Mouse (Mus musculus): ENCODE results near the gene Oxt. TPM values are rescaled to one million over a fixed set of nuclear protein-coding genes. Genes with fewer than 3 reads are reported as not detected.

The Oxt gene
- polyA plus RNA-seq, 1 experiment from 2014 or later, result not detected

DNA sequence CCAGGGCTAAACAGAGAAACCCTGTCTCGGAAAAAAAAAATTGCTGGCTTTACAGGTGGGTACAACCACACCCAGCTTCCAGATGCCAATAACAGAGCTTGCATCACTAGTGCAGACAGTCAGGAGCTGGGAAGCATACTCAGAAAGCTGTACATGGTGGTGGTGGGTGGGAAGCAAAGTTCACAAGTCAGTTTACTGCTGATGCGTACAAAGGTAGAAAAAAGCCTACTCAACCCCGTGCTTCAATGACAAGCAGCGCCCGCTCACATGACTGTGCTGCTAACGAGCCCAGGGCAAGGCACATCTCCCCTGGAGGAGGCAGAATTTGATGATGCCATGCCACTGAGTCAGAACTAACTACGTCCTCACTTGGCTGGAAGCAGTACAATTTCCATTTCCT lies 43.0 kb downstream of the Oxt start:
- Histone ChIP-seq H3K27me3 (no peaks in the 10 kb centered on the region), H3K4me1 (replicated peaks) (no peaks in the 10 kb centered on the region), H3K4me3 (no peak overlapping the region), H3K27ac (no peak overlapping the region), H3K4me2 (no peak overlapping the region), H3K9me3 (no peaks in the 10 kb centered on the region), H3K36me3 (peaks cover 52% of the 10 kb centered on the region), H3K9ac (no peak overlapping the region)
- no peak for ATAC-seq (ENCODE audit: low FRiP score)
- WGBS, result 97% methylated on average over 7 of the region's 7 CpGs

Small RNA genes lying within 50 kb of the gene (microRNA-seq; reads per million reads assigned to microRNA genes)
- gene Gm23876, result not detected

Other genes starting within 250 kb of the Oxt start
- gene Cpxm1, start 178.6 kb upstream of the Oxt start, polyA plus RNA-seq (2015; fragmentation: Nextera tagmentation; extraction: Ambion mirVana), result 29.0 and 32.6 TPM in 2 replicates
- gene Gm28372, start 170.9 kb upstream of the Oxt start, polyA plus RNA-seq (2015; fragmentation: Nextera tagmentation; extraction: Ambion mirVana), result 0.16 TPM in 1 of 2 replicates, not detected in the other
- gene 1700020A23Rik, start 170.9 kb upstream of the Oxt start, polyA plus RNA-seq (2015; fragmentation: Nextera tagmentation; extraction: Ambion mirVana), result 0.68 and 0.83 TPM in 2 replicates
- gene Tmem239, start 169.7 kb upstream of the Oxt start, polyA plus RNA-seq (2015; fragmentation: Nextera tagmentation; extraction: Ambion mirVana), result 0.23 and 0.38 TPM in 2 replicates
- 99.9 and 113 TPM in 2 replicates for gene Vps16, start 151.8 kb upstream of the Oxt start, polyA plus RNA-seq (2015; fragmentation: Nextera tagmentation; extraction: Ambion mirVana)
- 12.0 and 12.2 TPM in 2 replicates for gene Pced1a, start 151.5 kb upstream of the Oxt start, polyA plus RNA-seq (2015; fragmentation: Nextera tagmentation; extraction: Ambion mirVana)
- 123 and 126 TPM in 2 replicates for gene Ptpra, start 125.9 kb upstream of the Oxt start, polyA plus RNA-seq (2015; fragmentation: Nextera tagmentation; extraction: Ambion mirVana)
- gene Mrps26, start 12.4 kb upstream of the Oxt start, polyA plus RNA-seq (2015; fragmentation: Nextera tagmentation; extraction: Ambion mirVana), result 83.9 and 88.8 TPM in 2 replicates
- gene Avp, start 6.4 kb downstream of the Oxt start, polyA plus RNA-seq (2015; fragmentation: Nextera tagmentation; extraction: Ambion mirVana), result not detected in 2 replicates
- 11.7 and 12.9 TPM in 2 replicates for gene Fastkd5, start 53.9 kb downstream of the Oxt start, polyA plus RNA-seq (2015; fragmentation: Nextera tagmentation; extraction: Ambion mirVana)
- gene Ubox5, start 53.9 kb downstream of the Oxt start, polyA plus RNA-seq (2015; fragmentation: Nextera tagmentation; extraction: Ambion mirVana), result 11.5 and 11.8 TPM in 2 replicates
- gene Lzts3, start 66.6 kb downstream of the Oxt start, polyA plus RNA-seq (2015; fragmentation: Nextera tagmentation; extraction: Ambion mirVana), result 10.5 and 11.1 TPM in 2 replicates
- 72.0 and 74.1 TPM in 2 replicates for gene Ddrgk1, start 88.5 kb downstream of the Oxt start, polyA plus RNA-seq (2015; fragmentation: Nextera tagmentation; extraction: Ambion mirVana)
- 141 and 143 TPM in 2 replicates for gene Itpa, start 91.4 kb downstream of the Oxt start, polyA plus RNA-seq (2015; fragmentation: Nextera tagmentation; extraction: Ambion mirVana)
- 0.32 and 1.1 TPM in 2 replicates for gene Slc4a11, start 121.3 kb downstream of the Oxt start, polyA plus RNA-seq (2015; fragmentation: Nextera tagmentation; extraction: Ambion mirVana)